Mouse (Mus musculus): ENCODE measurements around the gene Plcb1.

Gene Plcb1

DNA sequence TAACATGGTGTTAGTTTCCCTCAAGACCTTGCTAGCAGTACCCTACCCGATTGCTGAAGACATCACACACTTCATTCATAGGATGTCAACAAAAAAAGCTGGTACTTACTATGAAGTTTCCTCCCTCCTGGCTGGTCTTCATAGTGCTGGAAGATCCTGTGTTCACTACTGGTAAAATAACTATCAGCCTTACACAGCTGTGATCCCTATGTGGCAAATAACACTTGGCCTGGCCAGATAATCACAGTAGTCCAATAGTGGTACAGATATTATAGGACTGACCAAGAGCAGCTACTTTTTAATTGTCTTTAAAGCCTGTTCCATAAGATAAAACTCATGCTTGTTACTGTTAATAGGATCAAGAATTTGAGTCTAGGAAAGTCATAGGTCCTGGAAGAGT lies 52.3 kb downstream of the Plcb1 start:
- in situ Hi-C loops (cut with MboI, MseI) = no loop called here

DNA sequence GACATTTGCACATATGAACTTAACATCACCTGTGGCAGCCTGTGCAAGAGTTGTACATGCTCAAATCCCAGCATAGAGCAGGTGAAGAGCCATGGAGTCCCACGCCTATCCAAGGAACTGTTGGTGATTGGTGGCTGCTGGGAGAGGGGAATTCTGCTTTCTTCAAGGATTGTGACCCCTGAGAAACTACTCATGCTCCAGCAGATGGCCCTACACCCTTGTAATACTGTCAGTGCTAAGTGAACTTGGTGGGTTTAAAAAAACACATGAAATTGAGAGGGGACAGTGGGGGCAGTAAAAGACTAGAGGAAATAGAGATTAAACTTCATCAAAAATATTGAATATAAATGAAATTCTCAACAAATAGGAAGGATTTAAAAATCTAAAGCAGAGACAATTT lies 53.0 kb downstream of the Plcb1 start:
- in situ Hi-C loops (cut with MboI, MseI) = no loop called here

DNA sequence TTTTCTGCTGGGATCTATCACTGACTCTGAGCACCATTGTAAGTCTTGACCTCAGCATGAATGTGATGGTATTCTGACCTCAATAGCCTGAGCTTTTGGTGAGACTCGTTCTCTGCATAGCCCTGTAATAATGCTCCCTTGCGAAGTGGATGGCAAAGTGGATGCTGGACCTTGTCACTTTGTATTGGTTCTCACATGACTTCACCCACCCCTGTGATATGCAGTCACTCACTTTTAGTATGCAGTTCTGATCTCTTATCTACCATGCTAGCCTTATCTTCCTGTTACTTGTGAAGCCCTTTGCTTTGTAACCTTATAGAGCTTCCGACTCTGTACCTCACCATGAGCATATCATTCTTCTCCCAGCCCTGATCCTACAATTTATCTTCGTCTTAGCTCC lies 57.0 kb downstream of the Plcb1 start:
- in situ Hi-C loops (cut with MboI, MseI) = no loop called here

DNA sequence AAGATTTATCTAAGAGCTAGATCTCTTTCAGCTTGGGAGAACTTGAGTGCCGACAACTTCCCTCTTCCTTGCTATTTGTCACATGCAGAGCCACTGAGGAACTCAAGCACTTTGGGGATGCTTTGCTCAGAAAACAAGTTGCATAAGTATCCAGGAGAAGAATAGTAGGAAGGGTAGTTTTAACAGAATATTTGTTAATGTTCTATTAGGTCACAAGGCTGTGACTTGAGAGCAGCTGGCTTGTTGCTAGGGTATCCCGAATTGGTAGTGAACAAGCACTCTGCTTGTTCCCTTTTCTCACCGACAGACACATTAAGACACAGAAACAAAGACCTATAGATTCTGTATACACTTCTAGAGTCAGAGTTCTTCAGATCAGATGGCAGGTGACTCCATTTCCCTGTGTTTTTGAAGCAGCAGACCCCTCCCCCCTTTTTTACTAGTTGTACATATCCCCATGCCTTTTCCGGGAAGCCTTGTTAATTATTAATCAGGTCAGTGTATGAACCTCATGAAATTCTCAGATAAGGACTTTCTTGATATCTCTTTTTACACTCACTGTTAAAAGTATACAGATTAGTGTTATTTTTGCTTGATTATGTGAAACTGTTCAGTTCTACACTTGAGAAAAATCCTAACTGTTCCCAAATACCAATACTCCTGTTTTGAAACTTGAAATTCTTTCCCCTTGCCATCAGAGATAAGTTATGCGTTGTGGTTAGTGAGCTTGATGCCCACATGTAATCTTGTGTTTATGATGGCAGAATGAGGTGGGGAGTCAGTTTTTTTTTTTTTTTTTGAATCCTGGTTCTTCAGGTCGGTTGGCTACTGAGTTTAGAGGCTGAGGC lies 58.7 kb downstream of the Plcb1 start:
- in situ Hi-C loops (cut with MboI, MseI) = no loop called here

DNA sequence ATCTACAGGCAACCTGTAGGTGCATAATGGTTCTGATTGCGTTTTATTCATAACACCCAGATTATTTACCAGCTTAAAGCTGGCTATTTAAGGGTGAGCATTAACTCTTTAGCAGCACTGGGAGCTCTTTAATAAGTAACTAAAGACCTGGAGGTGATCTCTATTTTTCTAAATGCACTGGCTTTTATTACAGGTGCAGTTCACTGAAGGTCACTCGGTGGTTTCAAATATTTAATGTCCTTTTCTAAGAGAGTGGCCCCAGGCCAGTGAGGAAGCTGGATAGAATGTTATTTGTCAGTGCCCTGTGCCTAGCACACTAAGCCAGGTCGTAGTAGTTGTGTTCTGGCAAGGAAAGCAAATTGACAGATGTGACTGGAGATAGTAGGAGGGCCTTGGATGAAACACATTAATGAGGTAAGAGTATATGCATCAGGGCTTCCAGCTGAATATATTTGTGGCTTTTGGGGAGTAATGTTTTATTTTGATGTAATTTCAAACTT lies 59.4 kb downstream of the Plcb1 start:
- in situ Hi-C loops (cut with MboI, MseI) = no loop called here

DNA sequence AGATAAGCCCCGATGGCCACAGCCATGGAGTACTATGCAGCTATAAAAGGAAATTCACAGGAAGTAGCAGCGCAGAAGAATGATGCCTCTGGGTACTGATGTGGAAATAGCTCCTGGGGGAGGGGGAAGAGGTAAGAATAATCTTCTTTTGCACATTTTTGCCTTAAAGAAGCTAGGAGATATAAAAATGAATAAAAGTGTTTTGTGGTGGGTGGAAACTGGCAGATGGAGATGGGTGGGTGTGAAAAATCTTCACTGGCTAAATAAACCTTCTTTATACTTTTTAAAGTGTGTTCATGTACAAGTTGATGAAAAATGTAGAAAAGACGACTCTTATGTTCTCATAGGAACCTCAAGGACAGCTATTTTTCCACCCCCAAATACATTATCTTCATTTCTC lies 60.7 kb downstream of the Plcb1 start:
- in situ Hi-C loops (cut with MboI, MseI) = no loop called here

DNA sequence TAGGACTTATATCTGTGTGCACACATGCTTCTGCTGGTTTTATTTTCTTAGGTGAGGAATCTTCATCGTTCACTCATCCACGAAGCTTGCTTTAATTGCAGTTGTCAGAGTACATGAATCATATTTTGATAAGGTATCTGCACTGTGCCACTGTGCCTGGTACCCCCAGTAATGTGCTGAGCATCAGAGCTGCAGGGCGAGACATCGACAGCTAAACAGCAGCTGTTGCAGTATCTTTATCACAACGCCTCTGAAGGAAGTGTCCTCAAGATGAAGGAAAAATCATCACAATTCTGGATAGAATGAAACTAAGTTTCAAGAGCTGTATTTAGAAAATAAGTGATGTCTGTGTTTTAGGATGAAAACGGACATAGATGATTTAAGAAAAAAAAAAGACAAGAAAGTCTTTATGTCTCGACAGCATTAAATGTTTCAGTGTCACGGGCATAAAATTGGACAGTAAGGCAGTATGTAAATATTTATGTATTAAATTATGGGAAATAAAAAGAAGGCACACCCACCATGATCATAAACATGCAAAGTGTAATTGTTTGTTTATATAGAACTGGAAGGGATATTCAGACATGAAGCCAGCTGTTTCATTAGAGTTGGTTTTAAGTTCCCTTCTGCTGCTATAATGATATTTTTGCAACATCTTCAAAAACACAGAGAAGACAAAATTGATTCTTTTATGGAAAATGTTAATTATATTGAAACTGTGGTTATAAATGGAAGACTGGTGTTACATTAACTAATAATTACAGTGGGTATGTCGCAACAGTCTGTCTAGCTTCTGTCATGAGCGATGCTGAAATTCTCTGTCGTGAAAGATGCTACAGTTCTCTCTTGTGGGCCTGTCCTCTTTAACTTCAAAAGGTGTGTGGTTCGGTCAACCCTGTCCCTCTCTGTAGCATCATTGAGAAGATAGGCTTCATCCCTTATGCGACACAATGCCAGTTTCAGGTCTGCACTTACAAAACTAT lies 65.6 kb downstream of the Plcb1 start:
- in situ Hi-C loops (cut with MboI, MseI) = no loop called here

DNA sequence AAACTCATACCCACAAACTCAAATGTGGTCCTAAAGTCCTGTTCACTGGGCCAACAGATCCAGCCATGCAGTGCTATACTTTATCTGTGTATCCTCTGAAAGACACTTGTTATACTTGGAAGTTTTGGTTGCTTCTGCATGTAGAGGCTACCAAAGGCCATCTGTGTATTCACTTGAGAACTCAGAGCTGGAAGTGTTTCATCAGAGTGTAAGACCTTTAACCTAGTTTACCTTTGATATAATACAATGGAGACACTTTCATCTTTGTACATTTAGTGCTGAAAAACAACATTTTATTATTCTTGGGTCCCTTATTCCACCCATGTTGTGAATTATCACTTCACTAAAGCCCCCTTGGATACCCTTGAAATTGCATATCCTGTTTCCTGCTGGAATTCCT lies 70.4 kb downstream of the Plcb1 start:
- in situ Hi-C loops (cut with MboI, MseI) = no loop called here

DNA sequence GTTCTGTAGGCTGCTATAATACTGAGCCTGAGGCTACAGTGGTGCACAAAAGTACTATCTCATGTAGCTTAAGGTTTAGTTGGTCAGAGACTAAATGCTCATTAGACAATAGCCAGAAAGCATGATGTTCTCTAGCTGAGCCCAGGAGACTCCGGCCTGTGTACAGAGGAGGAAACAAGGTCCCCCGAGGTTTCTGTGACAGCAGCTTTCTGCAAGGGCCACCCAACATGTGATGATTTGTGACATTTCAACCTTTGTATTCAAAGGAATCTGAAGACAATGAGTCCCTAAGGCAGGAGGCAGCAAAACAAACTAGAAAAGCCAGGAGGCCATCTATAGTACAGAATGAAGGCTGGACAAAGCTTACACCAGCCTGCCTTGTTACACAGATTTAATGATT lies 70.8 kb downstream of the Plcb1 start:
- in situ Hi-C loops (cut with MboI, MseI) = no loop called here

DNA sequence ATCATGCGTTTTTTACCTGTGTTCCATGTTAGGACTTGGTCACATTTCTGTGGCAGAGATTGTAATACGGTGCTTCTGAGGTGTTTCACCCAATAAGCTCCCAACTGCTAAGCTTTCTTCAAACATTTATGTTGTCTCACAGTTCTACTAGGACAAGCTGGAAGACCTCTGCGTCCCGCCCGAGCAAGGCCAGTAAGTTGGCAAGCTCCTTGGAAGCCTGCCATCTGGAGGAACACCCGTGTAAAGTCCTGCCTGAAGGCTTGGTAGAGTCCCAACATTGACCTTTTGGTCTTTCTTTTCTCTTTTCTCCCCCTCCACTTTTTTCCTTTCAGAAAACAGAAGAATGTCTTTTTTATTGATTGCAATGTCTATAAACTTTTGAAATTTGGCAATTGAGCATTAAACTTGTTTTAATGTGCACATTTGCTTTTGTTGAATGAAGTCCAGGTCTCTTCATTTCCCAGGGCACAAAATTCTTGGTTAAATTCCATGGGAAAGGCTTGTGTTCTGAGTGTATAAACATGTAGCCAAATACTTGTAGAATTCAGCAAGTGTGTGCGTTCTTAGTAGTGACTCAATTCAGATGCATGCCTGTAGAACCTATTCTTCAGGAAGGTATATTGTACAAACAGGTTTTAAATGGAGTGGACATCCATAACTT lies 79.2 kb downstream of the Plcb1 start:
- in situ Hi-C loops (cut with MboI, MseI) = no loop called here

DNA sequence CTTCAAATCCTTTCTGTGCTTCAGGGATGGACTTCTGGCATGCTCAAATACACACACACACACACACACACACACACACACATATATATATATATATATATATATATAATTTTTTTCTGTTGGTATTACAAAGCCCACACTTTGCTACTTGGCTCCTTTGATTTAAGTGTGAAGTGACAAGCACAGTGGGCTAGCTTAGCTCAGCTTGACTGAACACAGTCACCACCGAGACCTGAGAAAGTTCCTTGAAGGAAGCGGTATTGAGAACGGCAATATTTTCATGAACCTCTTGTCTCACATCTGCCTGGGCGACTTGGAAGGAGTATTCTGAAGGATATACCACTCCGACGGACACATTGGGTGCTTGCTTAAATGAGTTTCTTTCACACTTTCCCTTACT lies 81.5 kb downstream of the Plcb1 start:
- in situ Hi-C loops (cut with MboI, MseI) = no loop called here

DNA sequence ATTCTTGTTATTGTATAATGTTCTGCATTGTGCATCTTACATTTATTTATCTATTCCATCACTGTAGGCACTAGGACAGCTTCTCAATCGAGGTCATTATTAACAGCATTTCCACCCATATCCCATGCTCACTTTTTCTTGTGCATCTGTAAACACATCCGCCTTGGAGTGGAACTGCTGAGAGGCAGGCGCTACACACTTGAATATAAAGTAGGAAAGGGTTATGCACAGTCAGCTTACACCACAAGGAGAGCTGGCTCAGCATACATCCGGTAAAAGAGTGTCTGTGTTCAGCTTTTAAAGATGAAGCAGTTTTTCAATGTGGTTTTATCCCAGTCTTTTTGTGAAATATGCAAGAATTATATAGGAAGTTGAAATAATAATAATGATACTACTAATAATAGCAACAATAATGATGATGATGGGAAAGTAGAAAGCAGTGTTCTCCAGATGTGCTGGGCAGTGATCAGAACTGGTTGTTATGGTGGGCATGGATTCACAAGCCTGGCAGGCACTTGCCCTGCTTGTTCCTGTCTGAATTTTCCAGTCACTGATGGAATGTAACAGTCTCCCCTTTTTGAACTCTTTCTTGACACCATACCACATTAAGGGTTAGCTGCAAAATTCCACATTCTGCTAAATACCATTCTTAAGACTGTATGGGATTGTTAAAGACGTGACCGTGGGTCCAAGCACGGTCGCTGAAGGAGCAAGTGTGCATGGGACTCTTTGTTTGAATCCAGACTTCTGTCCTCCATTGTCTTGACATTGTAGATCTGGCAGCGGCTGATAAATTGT lies 86.0 kb downstream of the Plcb1 start:
- in situ Hi-C loops (cut with MboI, MseI) = no loop called here

DNA sequence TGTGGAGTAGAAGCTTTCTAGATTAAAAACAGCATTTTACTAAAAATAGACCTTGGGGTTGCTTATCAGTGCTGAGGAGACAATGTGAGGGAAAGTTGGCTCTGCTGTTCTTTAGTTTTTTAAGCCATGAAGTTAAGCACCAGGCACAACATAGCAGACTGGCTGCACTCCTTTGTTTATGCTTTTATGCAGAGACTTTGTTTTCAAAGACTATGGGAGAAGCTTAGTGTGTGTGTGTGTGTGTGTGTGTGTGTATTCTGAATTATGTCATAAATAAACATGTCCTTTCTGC lies 86.6 kb downstream of the Plcb1 start:
- in situ Hi-C loops (cut with MboI, MseI) = no loop called here

DNA sequence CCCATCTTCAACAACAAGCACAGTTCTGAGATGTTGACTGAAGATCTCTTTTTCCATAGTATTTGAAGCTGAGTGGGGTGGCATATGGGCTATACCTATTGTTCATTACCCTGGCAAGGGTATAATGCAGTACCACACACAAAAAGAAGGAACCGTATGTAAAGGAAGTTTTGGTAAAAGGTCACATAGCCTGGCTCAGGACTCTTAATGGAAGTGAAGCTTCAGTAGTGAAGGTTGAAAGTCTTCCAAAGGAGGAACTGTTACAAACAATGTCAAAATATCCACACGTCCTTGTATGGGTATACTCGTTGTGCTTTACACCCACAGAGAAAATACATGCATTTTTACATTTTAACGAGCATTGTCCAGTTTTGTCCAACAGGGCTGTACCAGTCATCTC lies 91.3 kb downstream of the Plcb1 start:
- in situ Hi-C loops (cut with MboI, MseI) = no loop called here

DNA sequence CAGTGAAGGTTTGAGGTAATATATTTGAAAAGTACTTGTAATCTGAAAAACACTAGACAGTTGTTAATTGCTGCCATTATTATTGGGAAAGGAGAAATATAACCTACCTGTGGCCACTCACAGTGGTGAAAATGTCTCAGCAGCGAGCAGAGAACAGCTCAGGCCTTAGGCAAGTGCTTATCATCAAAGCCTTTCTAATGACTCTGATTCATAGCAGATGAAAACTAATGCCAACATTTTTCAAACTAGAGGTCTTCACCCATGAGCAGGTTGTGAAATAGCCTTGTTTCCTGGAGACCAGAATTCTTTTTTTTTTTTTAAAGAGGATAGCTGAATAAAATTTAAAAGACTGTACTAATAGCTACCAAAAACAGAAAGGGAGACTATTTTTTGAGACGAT lies 105.3 kb downstream of the Plcb1 start:
- in situ Hi-C loops (cut with MboI, MseI) = no loop called here

DNA sequence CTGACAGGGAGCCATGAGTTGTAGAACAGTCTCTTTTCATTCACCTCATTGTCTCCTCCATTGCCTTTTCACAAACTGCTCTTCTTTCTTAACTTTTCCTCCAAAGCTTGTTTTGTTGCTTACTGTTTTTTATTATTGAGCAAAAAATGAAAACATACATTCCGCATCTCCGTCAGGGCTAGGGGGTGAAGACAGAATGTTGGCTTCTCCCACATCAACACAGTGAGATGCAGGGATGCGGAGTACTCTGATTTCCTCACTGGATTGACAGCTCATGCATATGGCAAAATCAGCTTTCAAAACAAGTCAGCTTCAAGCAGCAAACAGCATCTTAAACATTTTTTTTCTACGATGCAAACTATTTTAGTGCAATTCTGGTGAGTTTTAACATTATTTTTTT lies 108.9 kb downstream of the Plcb1 start:
- in situ Hi-C loops (cut with MboI, MseI) = no loop called here

DNA sequence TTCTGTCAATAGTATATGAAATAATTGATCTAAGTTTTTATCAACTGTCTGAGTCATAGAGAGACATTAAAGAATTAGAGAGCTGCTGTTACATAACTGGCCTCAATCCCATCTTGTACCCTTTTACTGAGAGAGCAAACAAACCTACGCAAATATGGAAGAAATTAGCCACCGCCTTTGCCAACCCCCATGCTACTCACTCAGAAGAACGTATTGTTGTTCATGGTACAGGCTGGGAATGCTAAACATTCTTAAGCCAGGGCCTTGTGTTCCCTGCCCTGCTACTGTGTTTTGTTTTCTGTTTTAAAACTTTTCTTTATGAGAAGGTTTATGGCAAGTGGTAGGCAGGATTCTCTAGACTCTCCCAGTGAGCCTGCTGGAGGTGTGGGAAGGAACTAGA lies 110.3 kb downstream of the Plcb1 start:
- in situ Hi-C loops (cut with MboI, MseI) = no loop called here

DNA sequence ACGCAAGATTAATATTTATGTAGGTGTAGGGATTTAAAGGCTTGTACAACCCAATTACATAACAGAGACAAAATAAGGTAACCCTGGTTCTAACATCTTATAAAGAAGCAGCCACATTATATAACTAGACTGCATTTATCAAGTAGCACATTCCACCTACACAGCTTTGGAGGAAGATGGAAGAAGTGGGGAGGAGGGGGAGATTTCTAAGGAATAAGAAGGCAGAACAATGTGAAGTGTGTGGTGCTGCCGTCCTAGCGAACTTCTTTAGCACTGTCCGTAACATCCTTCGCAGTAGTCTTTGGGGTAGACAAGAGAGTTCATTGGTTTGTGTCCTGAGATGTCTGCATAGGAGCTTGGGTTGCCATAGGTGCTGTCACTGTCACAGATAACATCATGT lies 111.2 kb downstream of the Plcb1 start:
- in situ Hi-C loops (cut with MboI, MseI) = no loop called here

DNA sequence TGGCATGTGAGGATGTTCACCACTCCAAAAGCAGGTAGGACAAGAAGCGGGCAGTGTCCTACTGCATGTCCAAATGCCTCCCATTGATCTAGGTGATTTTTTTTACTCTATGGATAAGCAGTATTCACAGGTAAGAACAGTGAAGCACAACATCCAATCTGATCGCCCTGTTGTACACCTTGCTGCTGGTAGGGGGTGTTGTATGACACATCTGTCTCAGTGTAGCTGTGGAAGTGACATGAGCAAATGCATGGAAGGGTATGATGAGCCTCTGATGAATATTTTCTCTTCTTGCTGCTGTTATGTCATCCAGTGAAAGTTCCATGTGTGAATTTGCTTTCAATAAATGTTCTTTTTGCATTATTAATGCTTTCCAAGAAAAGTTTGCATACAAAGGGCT lies 115.7 kb downstream of the Plcb1 start:
- in situ Hi-C loops (cut with MboI, MseI) = no loop called here

DNA sequence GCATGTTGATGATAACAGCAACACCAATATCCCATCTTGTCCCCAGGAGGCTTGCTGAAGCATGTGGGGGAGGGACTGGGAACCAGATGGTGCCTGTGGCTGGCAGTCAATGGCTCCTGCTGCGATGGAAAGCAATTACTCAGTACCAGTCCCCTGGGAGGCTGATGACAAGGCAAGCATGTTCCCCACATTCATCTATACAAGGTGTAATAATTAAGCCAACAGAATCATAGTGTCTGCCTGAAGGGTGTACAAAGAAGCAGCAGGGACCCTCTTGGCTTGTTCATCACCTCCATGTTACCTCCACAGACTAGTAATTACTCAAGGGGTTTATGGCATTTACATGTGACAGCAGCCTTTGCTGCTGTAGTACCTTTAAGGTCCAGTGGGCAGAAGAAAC lies 125.0 kb downstream of the Plcb1 start:
- in situ Hi-C loops (cut with MboI, MseI) = no loop called here

DNA sequence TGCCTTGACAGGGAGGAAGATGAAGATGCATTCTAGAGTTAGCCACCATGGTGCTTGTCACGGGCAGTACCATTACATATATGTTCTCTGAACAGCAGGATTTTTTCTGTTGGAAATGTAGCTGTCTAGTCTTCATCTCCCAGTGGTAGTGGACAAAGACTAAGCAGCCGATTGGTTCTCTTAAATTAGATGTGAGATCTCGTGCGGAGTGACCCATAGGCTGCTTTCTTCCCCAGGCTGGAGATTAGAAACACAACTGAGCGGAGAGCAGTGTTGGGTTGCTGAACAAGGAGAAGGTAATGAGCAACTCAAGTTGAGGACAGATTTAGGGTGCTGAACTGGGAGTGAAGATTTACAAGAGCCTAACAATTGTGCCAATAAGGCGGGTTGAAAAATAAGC lies 125.5 kb downstream of the Plcb1 start:
- in situ Hi-C loops (cut with MboI, MseI) = no loop called here

DNA sequence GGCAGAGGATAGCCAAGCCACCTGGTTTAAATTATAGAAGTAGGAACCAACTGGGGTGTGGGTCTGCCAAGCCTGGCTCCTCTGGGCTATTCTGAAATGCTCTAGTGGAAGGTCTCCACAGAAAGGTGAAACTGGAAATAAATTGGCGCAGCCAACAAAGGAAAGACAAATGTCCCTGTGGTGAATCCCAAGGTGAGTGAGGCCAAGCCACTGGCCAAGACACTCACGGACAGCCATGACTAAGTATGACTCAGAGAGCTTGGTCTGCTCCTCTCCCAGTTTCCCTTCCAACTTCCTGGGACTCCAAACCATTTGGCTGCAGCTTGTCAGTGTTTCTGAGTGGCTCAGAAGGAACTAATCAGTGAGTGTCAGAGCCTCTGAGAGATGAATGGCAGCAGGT lies 126.7 kb downstream of the Plcb1 start:
- in situ Hi-C loops (cut with MboI, MseI) = no loop called here
